In the genomic region with DNA sequence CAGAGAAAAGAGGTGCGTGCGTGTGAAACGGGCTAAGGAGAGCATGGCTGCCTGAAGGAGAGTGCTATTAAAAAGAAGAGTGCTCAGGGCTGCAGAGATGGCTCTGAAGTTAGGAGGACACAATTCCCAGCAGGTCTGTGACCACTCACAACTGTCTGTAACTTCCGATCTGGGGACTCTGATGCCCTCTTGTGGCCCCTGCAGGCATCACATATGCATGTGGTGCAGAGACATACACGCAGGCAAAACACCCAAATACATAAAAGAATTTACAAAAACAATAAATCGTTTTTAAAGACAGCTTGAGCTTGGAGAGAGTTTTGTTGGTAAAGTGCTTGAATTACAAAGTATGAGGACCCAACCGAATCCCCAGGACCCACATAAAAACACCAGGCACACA, we compare ENCODE assay signal across 9 mouse cellular contexts. TPM values are rescaled to one million over a fixed set of nuclear protein-coding genes. Genes with fewer than 3 reads are reported as not detected.
DNase-seq lines count a peak whose midpoint lies in the region; ATAC-seq lines count a peak whose summit lies in the region.
"Had no signal": no experiment of that assay in that cellular context is flagged by ENCODE, and none has a peak within 500 bp of the region (broad histone marks: within the 10 kb centered on the region; RNA-seq: fewer than 3 reads in every experiment).

No protein-coding gene starts in this region.

- ATAC-seq in liver, embryonic 11.5 days (replicated peaks; ENCODE audit: low FRiP score) = no peak
- peak; percentile 62 for ATAC-seq in megakaryocyte, adult 5-6 weeks (ENCODE audit: poor library complexity, severe bottlenecking)

- DNase-seq in cerebellum, postnatal 25 days = peak; percentile 46 to 70
- DNase-seq in cerebellum, adult 9-11 months = no peak
- DNase-seq in liver = peak; percentile 55
- no peak for DNase-seq in liver, embryonic 11.5 days (ENCODE audit: low spot score)
- peak; percentile 42 for DNase-seq in T-cell, adult 2 months (ENCODE audit: low spot score)
- DNase-seq in gastrocnemius, postnatal 10 days = peak; percentile 54
- no peak for DNase-seq in Muller cell, postnatal 12 days (ENCODE audit: inconsistent ontology term)

- no peak overlapping the region for H3K9ac ChIP-seq in liver, embryonic 11.5 days (ENCODE audit: low read depth, low read length)
- H3K9ac ChIP-seq: hindbrain, embryonic 15.5 days had no signal

- no peaks in the 10 kb centered on the region for H3K9me3 ChIP-seq in liver, embryonic 11.5 days (ENCODE audit: control insufficient read depth, low read length)
- H3K9me3 ChIP-seq: hindbrain, embryonic 15.5 days had no signal

- H3K36me3 ChIP-seq in liver, embryonic 11.5 days (ENCODE audit: control insufficient read depth, insufficient read depth, low read length) = no peaks in the 10 kb centered on the region; the same call in 1 of the 2 replicates
- H3K36me3 ChIP-seq: hindbrain, embryonic 15.5 days had no signal

- H3K4me2 ChIP-seq in liver, embryonic 11.5 days = no peak overlapping the region
- H3K4me2 ChIP-seq: hindbrain, embryonic 15.5 days had no signal

- WGBS in liver, embryonic 11.5 days = 26% methylated on average over 7 of the region's 7 CpGs

- H3K4me3 ChIP-seq in liver, embryonic 11.5 days (ENCODE audit: low read depth, low read length) = no peak overlapping the region
- H3K4me3 ChIP-seq: hindbrain, embryonic 15.5 days had no signal

- peaks cover under 1% of the 10 kb centered on the region; the same call in 1 of the 2 replicates for H3K4me1 ChIP-seq in liver, embryonic 11.5 days (replicated peaks; ENCODE audit: control insufficient read depth, insufficient read depth, low read length)

- no peak overlapping the region for H3K27ac ChIP-seq in liver, embryonic 11.5 days (ENCODE audit: low read depth, low read length)
- H3K27ac ChIP-seq: hindbrain, embryonic 15.5 days had no signal

- peaks cover 20% of the 10 kb centered on the region for H3K27me3 ChIP-seq in liver, embryonic 11.5 days (replicated peaks; ENCODE audit: control insufficient read depth, insufficient read depth, low read length)

RNA-seq across cellular contexts. Expression of gene Cep170b, which starts 3.1 kb away (rescaled TPM):
- polyA plus RNA-seq in liver, embryonic 11.5 days (2014; fragmentation: Nextera tagmentation; extraction: Ambion mirVana) = 7.9 and 8.0 TPM in 2 replicates
- total RNA-seq in gastrocnemius, postnatal 10 days (2021) = 10 to 100 TPM; 11.2 to 12.6 TPM
- total RNA-seq in megakaryocyte, adult 5-6 weeks (2015) = 0.41 and 1.2 TPM in 2 replicates
- 0.20 and 0.22 TPM in 2 replicates for total RNA-seq in megakaryocyte, adult 5-6 weeks (2017)

RNA-seq across cellular contexts. Expression of gene Zbtb42, which starts 38.5 kb away (rescaled TPM):
- polyA plus RNA-seq in liver, embryonic 11.5 days (2014; fragmentation: Nextera tagmentation; extraction: Ambion mirVana) = 0.96 and 1.7 TPM in 2 replicates
- total RNA-seq in gastrocnemius, postnatal 10 days (2021) = 1 to 10 TPM; 1.8 to 2.1 TPM
- 6.4 and 9.0 TPM in 2 replicates for total RNA-seq in megakaryocyte, adult 5-6 weeks (2015)
- 3.9 and 4.7 TPM in 2 replicates for total RNA-seq in megakaryocyte, adult 5-6 weeks (2017)

RNA-seq across cellular contexts. Expression of gene Akt1, which starts 42.5 kb away (rescaled TPM):
- 54.9 and 62.9 TPM in 2 replicates for polyA plus RNA-seq in liver, embryonic 11.5 days (2014; fragmentation: Nextera tagmentation; extraction: Ambion mirVana)
- 100 to 1,000 TPM; 133 to 142 TPM for total RNA-seq in gastrocnemius, postnatal 10 days (2021)
- total RNA-seq in megakaryocyte, adult 5-6 weeks (2015) = 112 and 121 TPM in 2 replicates
- 112 and 118 TPM in 2 replicates for total RNA-seq in megakaryocyte, adult 5-6 weeks (2017)

RNA-seq across cellular contexts. Expression of gene Pld4, which starts 43.3 kb away (rescaled TPM):
- 6.3 and 7.4 TPM in 2 replicates for polyA plus RNA-seq in liver, embryonic 11.5 days (2014; fragmentation: Nextera tagmentation; extraction: Ambion mirVana)
- total RNA-seq in gastrocnemius, postnatal 10 days (2021) = 1 to 10 TPM; 7.3 to 9.1 TPM
- 532 and 545 TPM in 2 replicates for total RNA-seq in megakaryocyte, adult 5-6 weeks (2015)
- 316 and 364 TPM in 2 replicates for total RNA-seq in megakaryocyte, adult 5-6 weeks (2017)

Comparison
In these comparisons a context has a peak if more than half of its experiments do, and no peak if none do; other contexts are left out.
1. DNase-seq: peak in cerebellum, postnatal 25 days (2 of 2), liver (single experiment), T-cell, adult 2 months (single experiment) and gastrocnemius, postnatal 10 days (single experiment); none in cerebellum, adult 9-11 months (single experiment), liver, embryonic 11.5 days (single experiment) and Muller cell, postnatal 12 days (single experiment).
2. RNA of gene Cep170b, which starts 3.1 kb away (total RNA-seq): 11.2 to 12.6 TPM in gastrocnemius, postnatal 10 days; 0.20 to 1.2 TPM in megakaryocyte, adult 5-6 weeks; every median in the first group is over 4 times any median in the second.